Mouse (Mus musculus): ENCODE results near the gene Psmd1.
"Not testable (repeated sequence)": the region's sequence is repeated elsewhere in the genome, so short reads cannot be mapped to it uniquely, and the experiment has no call there.

Psmd1 gene

GRCm38 (mm10) chr1:86064271-86064991 lies at the start of gene Psmd1:
Psmd1 (plus strand) TSS chr1:86064387.
- DNase-seq = peak; percentile 86

- DNase-seq = not testable (repeated sequence)
These were observed 48.4 kb upstream of the Psmd1 start for GRCm38 (mm10) chr1:86015758-86016157.

GRCm38 (mm10) chr1:86016516-86016915 lies 47.7 kb upstream of the Psmd1 start, which contains the start of gene Spata3:
Spata3 (plus strand) TSS chr1:86016816.
- DNase-seq = no peak

- DNase-seq = peak; percentile 45
These were observed 45.7 kb upstream of the Psmd1 start for GRCm38 (mm10) chr1:86018235-86019055.

GRCm38 (mm10) chr1:86021365-86021989 lies 42.7 kb upstream of the Psmd1 start:
- no peak for DNase-seq

- peak; percentile 55 for DNase-seq
These were observed 31.8 kb upstream of the Psmd1 start for GRCm38 (mm10) chr1:86032273-86032987.

- DNase-seq = peak; percentile 74
These were observed 25.8 kb upstream of the Psmd1 start for GRCm38 (mm10) chr1:86038191-86038951.

- no peak for DNase-seq
These were observed 24.1 kb upstream of the Psmd1 start for GRCm38 (mm10) chr1:86040131-86040530.

- no peak for DNase-seq
These were observed 23.4 kb upstream of the Psmd1 start for GRCm38 (mm10) chr1:86040817-86041216.

- no peak for DNase-seq
These were observed 19.1 kb upstream of the Psmd1 start for GRCm38 (mm10) chr1:86045056-86045455.

GRCm38 (mm10) chr1:86045848-86046805 lies 18.1 kb upstream of the Psmd1 start, which contains the start of gene 2810459M11Rik:
2810459M11Rik (plus strand) TSS chr1:86045863.
- DNase-seq = peak; percentile 23

GRCm38 (mm10) chr1:86046833-86047563 lies 17.2 kb upstream of the Psmd1 start:
- DNase-seq = no peak

- DNase-seq = no peak
These were observed 16.0 kb upstream of the Psmd1 start for GRCm38 (mm10) chr1:86048231-86048630.

- DNase-seq = no peak
These were observed 15.4 kb upstream of the Psmd1 start for GRCm38 (mm10) chr1:86048744-86049143.

GRCm38 (mm10) chr1:86053198-86053921 lies 10.8 kb upstream of the Psmd1 start:
- peak; percentile 70 for DNase-seq

GRCm38 (mm10) chr1:86054943-86055342 lies 9.2 kb upstream of the Psmd1 start:
- no peak for DNase-seq

GRCm38 (mm10) chr1:86056284-86056683 lies 7.9 kb upstream of the Psmd1 start:
- no peak for DNase-seq

GRCm38 (mm10) chr1:86058856-86059769 lies 5.1 kb upstream of the Psmd1 start:
- peak; percentile 95 for DNase-seq
